Mouse (Mus musculus): ENCODE measurements around the gene Plekhg4. TPM values are rescaled to one million over a fixed set of nuclear protein-coding genes. Genes with fewer than 3 reads are reported as not detected.

Plekhg4 gene
- polyA plus RNA-seq, 1 experiment from 2014 or later: 1.4 TPM

DNA sequence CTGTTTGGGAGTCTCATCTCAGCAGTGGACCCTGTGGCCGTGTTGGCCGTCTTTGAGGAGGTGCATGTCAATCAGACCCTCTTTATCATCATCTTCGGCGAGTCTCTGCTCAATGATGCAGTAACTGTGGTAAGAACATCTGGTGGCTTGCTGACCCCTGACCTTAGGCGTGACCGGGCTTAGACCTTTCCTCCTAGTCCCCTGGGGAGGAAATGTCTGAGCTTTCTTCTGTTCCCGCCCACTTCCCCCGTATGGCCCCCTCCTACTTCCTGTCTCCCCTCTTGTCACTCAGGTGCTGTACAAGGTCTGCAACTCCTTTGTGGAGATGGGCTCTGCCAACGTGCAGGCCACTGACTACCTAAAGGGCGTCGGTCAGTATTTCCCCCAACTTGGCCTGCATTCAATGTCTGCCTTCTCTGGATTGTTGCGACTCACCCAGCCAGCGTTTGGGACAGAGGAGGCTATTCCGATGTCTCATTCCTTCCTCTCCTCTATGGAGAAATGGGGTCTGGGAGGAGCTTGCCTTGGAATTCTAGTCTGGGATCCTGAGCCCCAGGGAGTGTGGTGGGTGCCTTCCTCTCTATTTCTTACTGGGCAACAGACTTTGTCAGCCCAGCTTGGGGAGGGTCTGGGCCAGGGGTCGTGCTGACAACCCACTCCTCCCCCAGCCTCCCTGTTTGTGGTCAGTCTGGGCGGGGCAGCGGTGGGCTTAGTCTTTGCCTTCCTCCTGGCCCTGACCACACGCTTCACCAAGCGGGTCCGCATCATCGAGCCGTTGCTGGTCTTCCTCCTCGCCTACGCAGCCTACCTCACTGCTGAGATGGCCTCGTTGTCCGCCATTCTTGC, 17.7 kb upstream of the Plekhg4 start:
- 46% methylated on average over 26 of the region's 26 CpGs for WGBS
- Histone ChIP-seq H3K27me3 (ENCODE audit: control insufficient read depth, insufficient read depth, low read length) (no peaks in the 10 kb centered on the region), H3K9ac (replicated peaks; ENCODE audit: low read length) (no peak overlapping the region), H3K9me3 (ENCODE audit: control insufficient read depth, low read length) (no peaks in the 10 kb centered on the region), H3K4me3 (replicated peaks; ENCODE audit: low read depth, low read length) (no peak overlapping the region), H3K4me1 (ENCODE audit: control insufficient read depth, insufficient read depth, low read length) (peaks cover 3% of the 10 kb centered on the region; the same call in 1 of the 2 replicates), H3K27ac (replicated peaks; ENCODE audit: low read depth, low read length) (no peak overlapping the region), H3K36me3 (ENCODE audit: control insufficient read depth, insufficient read depth, low read length) (peaks cover 25% of the 10 kb centered on the region), H3K4me2 (ENCODE audit: low read length) (no peak overlapping the region)
- DNase-seq (no peak), ATAC-seq (ENCODE audit: low FRiP score, low TSS enrichment) (no peak)

DNA sequence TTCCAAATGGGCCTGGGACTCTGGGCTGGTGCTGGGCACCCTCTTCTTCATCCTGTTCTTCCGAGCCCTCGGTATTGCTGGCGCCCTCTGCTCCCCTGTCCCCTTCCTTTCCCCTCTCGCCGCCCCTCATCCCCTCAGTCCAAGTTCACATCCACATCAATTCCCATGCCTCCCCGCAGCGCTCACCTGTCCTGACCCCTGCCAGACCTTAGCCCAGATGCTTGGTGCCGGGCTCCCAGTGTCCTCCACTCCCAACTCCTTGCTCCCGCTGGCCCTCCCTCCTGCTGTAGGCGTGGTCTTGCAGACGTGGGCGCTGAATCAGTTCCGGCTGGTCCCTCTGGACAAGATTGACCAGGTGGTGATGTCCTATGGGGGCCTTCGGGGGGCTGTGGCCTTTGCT, 16.4 kb upstream of the Plekhg4 start:
- Histone ChIP-seq H3K4me1 (ENCODE audit: control insufficient read depth, insufficient read depth, low read length) (no peaks in the 10 kb centered on the region), H3K4me3 (replicated peaks; ENCODE audit: low read depth, low read length) (no peak overlapping the region), H3K27ac (replicated peaks; ENCODE audit: low read depth, low read length) (no peak overlapping the region), H3K9me3 (ENCODE audit: control insufficient read depth, low read length) (no peaks in the 10 kb centered on the region), H3K36me3 (ENCODE audit: control insufficient read depth, insufficient read depth, low read length) (peaks cover 25% of the 10 kb centered on the region), H3K4me2 (ENCODE audit: low read length) (no peak overlapping the region), H3K27me3 (ENCODE audit: control insufficient read depth, insufficient read depth, low read length) (no peaks in the 10 kb centered on the region), H3K9ac (replicated peaks; ENCODE audit: low read length) (no peak overlapping the region)
- 88% methylated on average over 14 of the region's 14 CpGs for WGBS
- DNase-seq: no peak
- ATAC-seq (ENCODE audit: low FRiP score, low TSS enrichment): no peak

DNA sequence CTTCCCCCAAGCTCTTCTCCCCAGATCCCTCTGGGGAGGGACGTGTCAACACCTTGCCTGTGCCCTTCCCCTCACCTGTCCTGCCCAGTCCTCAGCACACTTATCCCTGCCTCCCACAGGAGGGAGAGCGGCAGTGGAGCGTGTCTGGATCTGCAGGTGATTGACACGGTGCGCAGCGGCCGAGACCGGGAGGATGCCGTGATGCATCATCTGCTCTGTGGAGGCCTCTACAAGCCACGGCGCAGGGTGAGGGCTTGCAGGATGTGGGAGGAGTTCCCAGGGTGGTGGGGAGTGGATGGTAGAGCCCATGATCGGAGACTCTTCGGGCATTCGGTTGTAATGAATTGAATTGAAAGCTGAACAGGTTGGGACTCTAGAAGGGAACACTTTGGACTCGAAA, 13.9 kb upstream of the Plekhg4 start:
- DNase-seq (no peak), ATAC-seq (ENCODE audit: low FRiP score, low TSS enrichment) (peak; percentile 32; the same call in 1 of the 2 replicates)
- Histone ChIP-seq H3K4me3 (replicated peaks; ENCODE audit: low read depth, low read length) (no peak overlapping the region), H3K27me3 (ENCODE audit: control insufficient read depth, insufficient read depth, low read length) (no peaks in the 10 kb centered on the region), H3K9ac (replicated peaks; ENCODE audit: low read length) (no peak overlapping the region), H3K36me3 (ENCODE audit: control insufficient read depth, insufficient read depth, low read length) (peaks cover 25% of the 10 kb centered on the region), H3K27ac (replicated peaks; ENCODE audit: low read depth, low read length) (no peak overlapping the region), H3K9me3 (ENCODE audit: control insufficient read depth, low read length) (no peaks in the 10 kb centered on the region), H3K4me2 (ENCODE audit: low read length) (no peak overlapping the region), H3K4me1 (ENCODE audit: control insufficient read depth, insufficient read depth, low read length) (no peaks in the 10 kb centered on the region)
- 59% methylated on average over 15 of the region's 15 CpGs for WGBS

DNA sequence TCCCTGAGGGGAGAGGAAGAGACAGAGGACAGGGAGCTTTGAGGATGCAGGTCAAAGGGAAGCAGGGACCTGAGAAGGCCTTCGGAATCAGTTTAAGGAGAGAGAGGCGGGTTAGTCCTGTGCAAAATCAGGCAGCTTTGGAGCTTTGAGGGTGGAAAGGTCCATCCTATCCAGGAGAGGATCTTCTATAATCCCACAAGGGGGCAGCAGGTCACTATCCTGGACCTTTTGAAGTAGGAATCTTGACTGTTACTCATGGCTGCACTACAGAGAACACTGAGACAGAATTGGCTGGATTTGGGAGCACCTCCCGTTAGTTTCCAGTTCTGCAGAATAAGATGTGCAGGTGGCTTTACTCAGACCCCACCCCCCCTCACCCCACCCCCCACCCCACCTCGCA, 13.4 kb upstream of the Plekhg4 start:
- Histone ChIP-seq H3K27ac (replicated peaks; ENCODE audit: low read depth, low read length) (no peak overlapping the region), H3K4me3 (replicated peaks; ENCODE audit: low read depth, low read length) (no peak overlapping the region), H3K4me2 (ENCODE audit: low read length) (no peak overlapping the region), H3K9me3 (ENCODE audit: control insufficient read depth, low read length) (no peaks in the 10 kb centered on the region), H3K9ac (replicated peaks; ENCODE audit: low read length) (no peak overlapping the region), H3K4me1 (ENCODE audit: control insufficient read depth, insufficient read depth, low read length) (no peaks in the 10 kb centered on the region), H3K27me3 (ENCODE audit: control insufficient read depth, insufficient read depth, low read length) (no peaks in the 10 kb centered on the region), H3K36me3 (ENCODE audit: control insufficient read depth, insufficient read depth, low read length) (peaks cover 25% of the 10 kb centered on the region)
- 46% methylated on average over 4 of the region's 4 CpGs for WGBS
- ATAC-seq (ENCODE audit: low FRiP score, low TSS enrichment): peak; percentile 18; the same call in 1 of the 2 replicates
- peak; percentile 75 for DNase-seq

DNA sequence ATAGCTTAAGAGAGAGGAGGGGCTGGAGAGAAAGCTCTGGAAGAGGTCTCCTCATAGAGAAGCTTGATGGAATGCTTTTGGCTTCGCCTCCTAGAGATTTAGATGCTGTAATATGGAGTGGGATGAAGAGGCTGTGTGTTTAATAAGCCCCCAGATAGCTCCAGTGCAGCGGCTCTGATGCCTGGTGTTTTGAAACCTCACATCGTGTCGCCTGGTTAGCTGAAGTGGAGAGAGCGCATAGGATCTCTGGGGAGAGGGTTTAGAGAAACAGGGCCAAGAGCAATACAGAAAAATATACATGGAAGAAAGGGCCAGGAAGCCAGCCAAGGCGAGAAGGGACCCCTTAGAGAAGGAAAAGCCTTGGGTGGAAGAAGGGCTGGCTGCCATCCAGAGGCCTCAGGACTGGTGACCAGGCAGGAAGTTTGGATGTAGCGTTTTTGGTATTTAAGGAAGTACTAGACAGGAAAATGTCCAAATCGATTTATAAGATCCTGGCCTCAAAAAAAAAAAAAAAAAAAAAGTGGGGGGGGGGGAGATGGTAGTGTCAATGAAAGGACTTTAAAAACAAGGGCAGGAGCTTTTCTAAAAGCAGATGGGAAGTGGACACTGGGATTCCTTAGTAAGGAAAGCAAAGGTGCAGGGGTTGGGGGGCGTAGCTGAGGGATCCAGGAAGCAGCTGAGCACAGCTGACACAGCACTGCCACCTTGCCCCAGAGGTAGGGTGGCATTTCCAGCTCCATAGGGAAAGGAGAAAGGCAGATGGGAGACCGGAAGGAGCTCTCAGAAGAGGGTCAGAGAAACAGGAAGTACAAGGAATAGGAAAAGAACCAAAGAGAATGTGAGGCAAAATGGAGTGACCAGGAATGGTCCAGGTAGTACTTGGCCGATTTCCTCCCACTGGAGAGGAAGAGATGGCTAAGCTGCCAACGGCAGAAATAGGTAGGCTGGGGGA, 11.0 kb upstream of the Plekhg4 start:
- no peak for ATAC-seq (ENCODE audit: low FRiP score, low TSS enrichment)
- Histone ChIP-seq H3K4me2 (ENCODE audit: low read length) (no peak overlapping the region), H3K4me1 (ENCODE audit: control insufficient read depth, insufficient read depth, low read length) (no peaks in the 10 kb centered on the region), H3K4me3 (replicated peaks; ENCODE audit: low read depth, low read length) (no peak overlapping the region), H3K36me3 (ENCODE audit: control insufficient read depth, insufficient read depth, low read length) (peaks cover 12% of the 10 kb centered on the region; the same call in 1 of the 2 replicates), H3K9me3 (ENCODE audit: control insufficient read depth, low read length) (no peaks in the 10 kb centered on the region), H3K9ac (replicated peaks; ENCODE audit: low read length) (no peak overlapping the region), H3K27me3 (ENCODE audit: control insufficient read depth, insufficient read depth, low read length) (no peaks in the 10 kb centered on the region), H3K27ac (replicated peaks; ENCODE audit: low read depth, low read length) (no peak overlapping the region)
- 86% methylated on average over 12 of the region's 12 CpGs for WGBS
- DNase-seq: peak; percentile 40

DNA sequence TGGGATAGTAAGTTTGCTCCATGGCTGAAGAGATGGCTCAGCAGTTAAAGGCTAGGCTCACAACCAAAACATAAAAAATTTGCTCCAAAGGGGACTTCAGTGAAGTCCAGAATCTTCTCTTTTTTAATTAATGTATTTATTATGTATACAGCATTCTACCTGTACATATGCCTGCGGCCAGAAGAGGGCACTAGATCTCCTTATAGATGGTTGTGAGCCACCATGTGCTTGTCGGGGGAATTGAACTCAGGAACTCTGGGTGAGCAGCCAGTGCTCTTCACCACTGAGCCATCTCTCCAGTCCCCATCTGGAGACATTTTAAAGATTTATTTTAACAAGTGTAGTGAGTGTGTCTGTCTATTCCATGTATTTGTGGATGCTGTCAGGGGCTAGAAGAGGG, 6.0 kb upstream of the Plekhg4 start:
- 66% methylated on average over 2 of the region's 2 CpGs for WGBS
- no peaks in the 10 kb centered on the region for H3K27me3 ChIP-seq (ENCODE audit: control insufficient read depth, insufficient read depth, low read length)
- no peak overlapping the region for H3K4me3 ChIP-seq (replicated peaks; ENCODE audit: low read depth, low read length)
- H3K27ac ChIP-seq (replicated peaks; ENCODE audit: low read depth, low read length): no peak overlapping the region
- peaks cover 8% of the 10 kb centered on the region for H3K36me3 ChIP-seq (ENCODE audit: control insufficient read depth, insufficient read depth, low read length)
- ATAC-seq (ENCODE audit: low FRiP score, low TSS enrichment): no peak
- no peak overlapping the region for H3K4me2 ChIP-seq (ENCODE audit: low read length)
- H3K4me1 ChIP-seq (ENCODE audit: control insufficient read depth, insufficient read depth, low read length): no peaks in the 10 kb centered on the region
- H3K9ac ChIP-seq (replicated peaks; ENCODE audit: low read length): no peak overlapping the region
- no peaks in the 10 kb centered on the region for H3K9me3 ChIP-seq (ENCODE audit: control insufficient read depth, low read length)
- peak; percentile 34 for DNase-seq

DNA sequence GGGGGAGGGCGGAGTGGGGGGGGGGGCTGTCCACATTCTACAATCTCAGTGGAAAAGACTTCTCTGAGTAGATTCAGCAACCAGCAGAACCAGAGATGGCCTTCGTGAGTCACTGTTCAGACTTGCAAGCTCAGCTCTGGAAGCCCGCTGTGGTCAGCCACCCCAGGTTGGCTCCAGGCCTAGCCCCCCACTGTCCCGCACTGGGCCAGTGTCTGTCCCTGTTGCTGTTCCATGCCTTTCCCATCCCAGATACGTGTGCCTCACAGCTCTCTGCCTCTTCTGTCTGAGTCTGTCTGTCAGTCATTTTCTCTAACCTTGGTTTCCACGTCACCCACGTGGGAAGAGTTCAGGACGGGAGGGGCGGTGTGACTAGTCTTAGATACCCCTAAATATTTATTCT, 601 bp upstream of the Plekhg4 start:
- ATAC-seq (ENCODE audit: low FRiP score, low TSS enrichment): no peak
- 79% methylated on average over 9 of the region's 9 CpGs for WGBS

DNA sequence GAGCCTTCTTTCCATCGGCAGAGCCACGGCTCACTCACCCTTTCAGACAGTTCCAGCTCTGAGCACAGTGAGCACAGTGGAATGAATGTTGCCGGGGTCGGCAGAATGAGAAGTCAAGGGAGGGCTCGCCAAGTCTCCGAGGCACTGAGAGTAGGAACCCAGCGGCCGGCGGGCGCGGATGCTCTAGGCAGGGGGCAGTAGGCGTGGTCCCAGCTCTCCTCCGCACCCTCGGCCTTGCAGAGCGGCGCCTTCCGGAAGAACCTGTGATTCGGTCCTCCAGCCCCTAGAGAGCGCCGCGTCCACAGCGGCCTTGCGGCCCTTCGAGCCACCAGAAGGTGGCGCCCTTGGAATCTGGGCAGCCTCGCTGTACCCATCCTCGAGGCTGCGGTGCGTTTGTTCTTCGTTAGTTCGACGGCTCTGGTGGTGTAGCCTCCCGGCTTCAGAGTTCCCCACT, 1.5 kb downstream of the Plekhg4 start:
- 26% methylated on average over 33 of the region's 33 CpGs for WGBS
- no peaks in the 10 kb centered on the region for H3K4me1 ChIP-seq (ENCODE audit: control insufficient read depth, insufficient read depth, low read length)
- DNase-seq (peak; percentile 44), ATAC-seq (ENCODE audit: low FRiP score, low TSS enrichment) (0 out of 2 replicates have a peak, but pooled peaks have one; percentile 29)
- H3K36me3 ChIP-seq (ENCODE audit: control insufficient read depth, insufficient read depth, low read length): peaks cover under 1% of the 10 kb centered on the region; the same call in 1 of the 2 replicates
- H3K9ac ChIP-seq (replicated peaks; ENCODE audit: low read length): no peak overlapping the region
- H3K27ac ChIP-seq (replicated peaks; ENCODE audit: low read depth, low read length): no peak overlapping the region
- H3K9me3 ChIP-seq (ENCODE audit: control insufficient read depth, low read length): no peaks in the 10 kb centered on the region
- H3K27me3 ChIP-seq (ENCODE audit: control insufficient read depth, insufficient read depth, low read length): no peaks in the 10 kb centered on the region
- peak overlapping the region; percentile 41 for H3K4me2 ChIP-seq (ENCODE audit: low read length)
- no peak overlapping the region for H3K4me3 ChIP-seq (replicated peaks; ENCODE audit: low read depth, low read length)

More for the DNA sequence above, 601 bp upstream of the Plekhg4 start:
- H3K4me3 ChIP-seq (replicated peaks; ENCODE audit: low read depth, low read length): no peak overlapping the region
- no peak for DNase-seq
- H3K27ac ChIP-seq (replicated peaks; ENCODE audit: low read depth, low read length): no peak overlapping the region
- no peaks in the 10 kb centered on the region for H3K4me1 ChIP-seq (ENCODE audit: control insufficient read depth, insufficient read depth, low read length)
- no peaks in the 10 kb centered on the region for H3K9me3 ChIP-seq (ENCODE audit: control insufficient read depth, low read length)
- peaks cover 5% of the 10 kb centered on the region; the same call in 1 of the 2 replicates for H3K36me3 ChIP-seq (ENCODE audit: control insufficient read depth, insufficient read depth, low read length)
- no peak overlapping the region for H3K4me2 ChIP-seq (ENCODE audit: low read length)
- no peak overlapping the region for H3K9ac ChIP-seq (replicated peaks; ENCODE audit: low read length)
- no peaks in the 10 kb centered on the region for H3K27me3 ChIP-seq (ENCODE audit: control insufficient read depth, insufficient read depth, low read length)
